Mouse (Mus musculus) adipocyte (in vitro differentiated cells): Measurements from ENCODE around the gene Ccng1.
A peak's percentile ranks its signal among the peaks of the same experiment; 100 is the strongest.
"Not testable (repeated sequence)": the region's sequence is repeated elsewhere in the genome, so short reads cannot be mapped to it uniquely, and the experiment has no call there.

Source experiments
- DNase-seq: peaks from one replicate; pipeline ENCODE4 v3.0.0-alpha.2; 2016; ENCODE audit warnings: low spot score

Ccng1 gene

GRCm38 (mm10) chr11:40718324-40718723 lies 36.8 kb downstream of the Ccng1 start:
- no peak for DNase-seq

DNA sequence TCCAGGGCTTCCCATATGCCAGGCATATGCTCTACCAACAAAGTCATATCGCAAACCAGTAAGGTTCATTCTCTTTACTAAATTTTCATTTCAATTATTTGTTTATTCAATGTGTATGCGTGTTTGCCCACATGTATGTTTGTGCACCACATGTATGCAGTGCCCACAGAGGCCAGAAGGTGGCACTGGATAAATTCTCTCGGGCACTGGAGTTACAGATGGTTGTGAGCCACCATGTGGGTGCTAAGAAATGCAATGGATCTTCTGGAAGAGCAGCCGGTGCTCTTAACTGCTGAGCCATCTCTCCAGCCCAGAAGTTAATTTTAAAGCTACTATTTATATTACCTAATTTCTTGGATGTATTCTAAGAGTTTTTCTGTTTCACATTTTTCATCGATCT lies 39.6 kb downstream of the Ccng1 start:
- DNase-seq: no peak

DNA sequence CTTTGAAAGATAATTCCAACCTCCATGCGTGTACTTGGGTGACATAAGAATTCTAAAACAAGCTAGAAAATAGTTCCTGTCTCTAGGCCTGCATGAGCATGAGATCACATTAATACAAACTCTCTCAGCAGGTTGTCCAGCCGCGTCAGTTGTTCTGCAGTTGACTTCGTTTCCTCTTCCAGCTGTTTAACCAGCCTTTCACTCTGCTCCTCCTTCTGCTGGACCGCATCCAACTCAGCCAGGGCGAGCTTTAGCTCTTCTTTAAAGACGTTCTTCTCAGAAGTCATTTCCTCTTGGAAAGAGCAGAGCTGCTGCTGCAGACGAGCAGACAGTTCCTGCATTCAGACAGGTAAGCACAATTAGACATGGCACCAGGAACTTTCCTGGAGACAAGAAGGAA lies 41.3 kb downstream of the Ccng1 start:
- DNase-seq: peak; percentile 33

- DNase-seq: not testable (repeated sequence)
Measured at GRCm38 (mm10) chr11:40709899-40710298, 45.2 kb downstream of the Ccng1 start.
